Mouse (Mus musculus): ENCODE results near the gene Slc15a4.

- TF ChIP-seq GATA1 (IDR thresholded peaks at IDR 0.05; ENCODE audit: low read length) (no peak), TAL1 (IDR thresholded peaks at IDR 0.05; ENCODE audit: low read length) (no peak)
These were observed 25.6 kb upstream of the Slc15a4 start for GRCm38 (mm10) chr5:127658257-127658656.
